Mouse (Mus musculus) CH12.LX (cell line): ENCODE measurements at regions not wholly inside any gene's neighbourhood (a gene's known extent, or its start where the extent isn't known, plus 50 kb on each side); places are given as distances from the start of the nearest gene placed in this dataset.

Experiments used
- CTCF ChIP-seq, 2 experiments: IDR thresholded peaks in 1 of 2; conservative IDR thresholded peaks in 1 of 2; 2 replicates each; pipeline ENCODE4 v1.5.1; 2011 to 2012; ENCODE audit warnings: low read depth in 2 of 2, low read length in 2 of 2, improper control_type of control experiment in 1 of 2, inconsistent platforms in 1 of 2, mild to moderate bottlenecking in 1 of 2, moderate library complexity in 1 of 2
- JUND ChIP-seq: conservative IDR thresholded peaks from 2 replicates; pipeline ENCODE4 v1.6.1; 2011; ENCODE audit warnings: low read depth, low read length, improper control_type of control experiment
- POLR2A ChIP-seq: IDR thresholded peaks from 2 replicates; pipeline ENCODE4 v1.6.1; 2011; ENCODE audit warnings: low read depth, mild to moderate bottlenecking, improper control_type of control experiment, low read length
- RAD21 ChIP-seq: IDR thresholded peaks from 2 replicates; pipeline ENCODE4 v1.6.1; 2011; ENCODE audit warnings: low read depth, mild to moderate bottlenecking, low read length, improper control_type of control experiment, moderate library complexity
- ZKSCAN1 ChIP-seq: IDR thresholded peaks from 2 replicates; pipeline ENCODE4 v1.6.1; 2012; ENCODE audit warnings: low read depth, inconsistent platforms, low read length, improper control_type of control experiment, borderline replicate concordance

DNA sequence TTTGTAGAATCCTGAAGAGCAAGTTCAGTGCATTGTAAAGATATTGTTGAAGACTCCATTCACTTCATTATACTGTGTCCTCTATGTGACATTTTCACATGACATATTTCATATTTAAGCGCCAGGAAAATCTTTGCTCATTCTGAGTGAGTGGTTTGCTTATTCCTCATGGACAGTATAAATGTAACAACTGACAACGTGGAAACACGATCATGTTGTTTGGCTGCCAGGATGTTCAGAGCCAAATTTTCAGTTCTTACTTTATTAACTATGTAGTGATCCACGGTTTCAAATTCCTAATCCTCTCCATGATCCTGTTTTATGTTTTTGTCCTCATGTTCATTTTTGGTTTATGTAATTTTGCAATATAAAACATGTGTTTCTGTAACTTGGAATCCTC is 93.0 kb upstream of the Tex13c2 start:
- TF ChIP-seq ZKSCAN1 (no peak), CTCF (conservative IDR thresholded peaks at IDR 0.05 in 1 of 2, IDR thresholded peaks at IDR 0.05 in 1 of 2; ENCODE audit: low read depth in 2 of 2, low read length in 2 of 2) (no peak), RAD21 (no peak), POLR2A (no peak), JUND (no peak)
